Mouse (Mus musculus) intestine, embryonic 14.5 days (tissue): Measurements from ENCODE around the gene Kcnk10. TPM values are rescaled to one million over a fixed set of nuclear protein-coding genes. Genes with fewer than 3 reads are reported as not detected.

Experiments used
- ATAC-seq: fragments of 200-750 bp; cut with Nextera tagmentation; replicated peaks from 2 replicates; pipeline ENCODE4 v1.8.0; 2017; ENCODE audit warnings: low read depth, moderate number of reproducible peaks, moderate TSS enrichment, moderate library complexity; ENCODE audit not compliant: low FRiP score, low TSS enrichment
- DNase-seq: peaks from one replicate; pipeline ENCODE4 v3.0.0-alpha.2; 2018; ENCODE audit warnings: low spot score
- H3K27ac ChIP-seq: fragments of 300-500 bp; sonication (generic); 2 replicates; pipeline ENCODE4 v1.5.1; 2014; ENCODE audit warnings: low read depth, mild to moderate bottlenecking, control low read depth
- H3K27me3 ChIP-seq: fragments of 300-500 bp; sonication (generic); replicated peaks from 2 replicates; pipeline ENCODE4 v1.6.1; 2014; ENCODE audit warnings: low read length, control low read depth; ENCODE audit not compliant: control insufficient read depth, insufficient read depth
- H3K36me3 ChIP-seq: fragments of 300-500 bp; sonication (generic); 2 replicates; pipeline ENCODE4 v1.6.1; 2014; ENCODE audit warnings: low read length, control low read depth; ENCODE audit not compliant: control insufficient read depth, insufficient read depth
- H3K4me1 ChIP-seq: fragments of 300-500 bp; sonication (generic); replicated peaks from 2 replicates; pipeline ENCODE4 v1.6.1; 2014; ENCODE audit warnings: low read length, control low read depth, mixed read lengths; ENCODE audit not compliant: control insufficient read depth, insufficient read depth
- H3K4me2 ChIP-seq: fragments of 300-500 bp; sonication (generic); 2 replicates; pipeline ENCODE4 v1.6.1; 2014; ENCODE audit warnings: low read length
- H3K4me3 ChIP-seq: fragments of 300-500 bp; sonication (generic); 2 replicates; pipeline ENCODE4 v1.5.1; 2014; ENCODE audit warnings: low read depth, low read length, control low read depth, mixed read lengths
- H3K9ac ChIP-seq: fragments of 300-500 bp; sonication (generic); 2 replicates; pipeline ENCODE4 v1.6.1; 2014; ENCODE audit warnings: mild to moderate bottlenecking, low read length
- H3K9me3 ChIP-seq: fragments of 300-500 bp; sonication (generic); 2 replicates; pipeline ENCODE4 v1.6.1; 2016; ENCODE audit warnings: low read length, control low read depth; ENCODE audit not compliant: control insufficient read depth
- WGBS: fragments of 180-500 bp; shearing (Covaris S2); extraction: QIAGEN DNeasy Blood & Tissue Kit; methylation state at CpG from one replicate; pipeline ENCODE4 v1.1.7; 2014; 5-methylcytosine and 5-hydroxymethylcytosine counted together
- polyA plus RNA-seq: library from polyadenylated mRNA; unstranded; fragments of >200 nt; fragmentation: Nextera tagmentation; extraction: Ambion mirVana; gene quantifications from 2 replicates; pipeline ENCODE4 v1.2.1, GENCODE M21; 2014

Kcnk10 gene
- polyA plus RNA-seq, 1 experiment from 2014 or later: 1.5 TPM

- no peaks in the 10 kb centered on the region for H3K4me1 ChIP-seq
These were observed 133.2 kb downstream of the Kcnk10 start for GRCm38 (mm10) chr12:98444860-98445259.

DNA sequence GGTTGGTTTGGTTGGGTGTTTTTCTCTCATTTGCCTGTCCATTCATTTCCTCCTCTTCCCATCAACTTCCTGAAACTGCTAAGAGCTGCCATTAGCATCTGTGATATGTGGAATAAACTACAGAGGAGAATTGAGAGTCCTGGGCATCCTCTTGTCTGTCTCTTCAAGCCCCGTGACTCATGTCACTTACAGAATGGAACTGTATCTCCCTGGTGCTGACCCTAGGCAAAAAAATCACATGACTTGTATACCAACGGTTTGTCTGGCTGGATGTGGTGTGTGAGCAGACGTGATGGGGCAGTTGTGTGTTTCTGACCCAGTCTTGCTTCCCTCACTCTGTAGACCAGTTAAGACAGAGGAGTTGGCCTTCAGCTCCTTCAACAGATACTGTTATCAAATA, 134.4 kb downstream of the Kcnk10 start:
- no peak for ATAC-seq

More at GRCm38 (mm10) chr12:98444860-98445259, 133.2 kb downstream of the Kcnk10 start:
- H3K27me3 ChIP-seq: no peaks in the 10 kb centered on the region
- H3K4me2 ChIP-seq: no peak overlapping the region
- 91% methylated on average over 5 of the region's 5 CpGs for WGBS
- DNase-seq (no peak), ATAC-seq (no peak)
- H3K27ac ChIP-seq: no peak overlapping the region
- no peak overlapping the region for H3K9ac ChIP-seq
- H3K4me3 ChIP-seq: no peak overlapping the region
- no peaks in the 10 kb centered on the region for H3K9me3 ChIP-seq
- no peaks in the 10 kb centered on the region for H3K36me3 ChIP-seq

DNA sequence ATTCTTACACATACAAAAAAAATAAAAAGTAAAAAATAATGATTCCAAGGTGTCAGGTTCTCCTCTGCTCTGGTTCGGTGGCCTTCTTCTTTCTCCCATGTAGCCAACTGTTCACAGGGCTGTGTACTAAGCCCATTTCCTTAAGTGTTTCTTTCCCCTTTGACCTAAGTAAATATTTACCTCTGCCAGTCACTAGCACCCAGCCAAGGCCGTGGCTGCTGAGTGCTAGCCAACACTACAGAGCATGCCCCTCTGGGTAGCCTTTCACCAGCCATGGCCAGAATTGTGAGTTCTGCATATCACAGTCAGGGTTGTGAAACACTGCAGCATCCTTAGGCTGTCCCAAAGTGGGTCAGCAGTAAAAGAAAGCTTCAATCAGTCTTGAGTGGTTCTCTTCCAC, 140.0 kb downstream of the Kcnk10 start:
- no peaks in the 10 kb centered on the region for H3K4me1 ChIP-seq
- H3K9ac ChIP-seq: no peak overlapping the region
- no peak overlapping the region for H3K27ac ChIP-seq
- 14% methylated on average over 2 of the region's 2 CpGs for WGBS
- DNase-seq (no peak), ATAC-seq (no peak)
- no peaks in the 10 kb centered on the region for H3K36me3 ChIP-seq
- H3K27me3 ChIP-seq: no peaks in the 10 kb centered on the region
- no peaks in the 10 kb centered on the region for H3K9me3 ChIP-seq
- H3K4me2 ChIP-seq: no peak overlapping the region
- no peak overlapping the region for H3K4me3 ChIP-seq

More for the DNA sequence above, 134.4 kb downstream of the Kcnk10 start:
- H3K9me3 ChIP-seq: no peaks in the 10 kb centered on the region
- no peaks in the 10 kb centered on the region for H3K4me1 ChIP-seq
- H3K27ac ChIP-seq: no peak overlapping the region
- 92% methylated on average over 3 of the region's 3 CpGs for WGBS
- no peaks in the 10 kb centered on the region for H3K36me3 ChIP-seq
- no peak overlapping the region for H3K9ac ChIP-seq
- H3K4me3 ChIP-seq: no peak overlapping the region
- H3K27me3 ChIP-seq: no peaks in the 10 kb centered on the region
- no peak for DNase-seq
- no peak overlapping the region for H3K4me2 ChIP-seq

DNA sequence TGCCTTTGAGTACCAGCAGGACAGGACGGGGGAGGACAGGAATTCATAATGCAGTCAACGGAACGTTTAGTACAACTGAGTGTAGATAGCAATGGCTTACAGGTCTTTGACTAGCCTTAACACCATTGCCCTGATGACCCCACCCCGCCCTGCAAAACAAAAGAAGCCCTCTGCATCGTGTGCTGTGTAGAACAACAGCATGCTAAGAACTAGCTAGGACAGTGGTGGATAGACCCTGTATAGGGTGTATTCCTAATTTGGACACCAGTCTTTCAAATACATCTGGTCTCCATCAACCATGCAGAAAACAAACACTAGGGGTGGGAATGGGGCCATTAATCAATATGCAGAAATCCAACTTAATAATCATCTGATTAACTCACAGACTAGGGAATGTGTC, 147.4 kb downstream of the Kcnk10 start:
- no peak for ATAC-seq
- Histone ChIP-seq H3K4me2 (no peak overlapping the region), H3K4me3 (no peak overlapping the region), H3K9ac (no peak overlapping the region), H3K9me3 (no peaks in the 10 kb centered on the region), H3K27ac (no peak overlapping the region), H3K36me3 (no peaks in the 10 kb centered on the region), H3K27me3 (no peaks in the 10 kb centered on the region), H3K4me1 (no peaks in the 10 kb centered on the region)
- WGBS: 87% methylated on average over 5 of the region's 5 CpGs
- no peak for DNase-seq

- no peaks in the 10 kb centered on the region for H3K9me3 ChIP-seq
- H3K36me3 ChIP-seq: no peaks in the 10 kb centered on the region
- ATAC-seq (no peak), DNase-seq (no peak)
- no peaks in the 10 kb centered on the region for H3K27me3 ChIP-seq
- H3K4me1 ChIP-seq: no peaks in the 10 kb centered on the region
- 77% methylated on average over 7 of the region's 7 CpGs for WGBS
- H3K4me2 ChIP-seq: no peak overlapping the region
- no peak overlapping the region for H3K9ac ChIP-seq
- H3K4me3 ChIP-seq: no peak overlapping the region
- H3K27ac ChIP-seq: no peak overlapping the region
These were observed 156.8 kb downstream of the Kcnk10 start for GRCm38 (mm10) chr12:98421340-98421739.

GRCm38 (mm10) chr12:98419849-98420248, 158.3 kb downstream of the Kcnk10 start:
- no peak for ATAC-seq
- Histone ChIP-seq H3K4me1 (no peaks in the 10 kb centered on the region), H3K4me3 (no peak overlapping the region), H3K27ac (no peak overlapping the region), H3K27me3 (no peaks in the 10 kb centered on the region), H3K36me3 (no peaks in the 10 kb centered on the region), H3K9ac (no peak overlapping the region), H3K4me2 (no peak overlapping the region), H3K9me3 (no peaks in the 10 kb centered on the region)
- DNase-seq: no peak
- 75% methylated on average over 6 of the region's 6 CpGs for WGBS

DNA sequence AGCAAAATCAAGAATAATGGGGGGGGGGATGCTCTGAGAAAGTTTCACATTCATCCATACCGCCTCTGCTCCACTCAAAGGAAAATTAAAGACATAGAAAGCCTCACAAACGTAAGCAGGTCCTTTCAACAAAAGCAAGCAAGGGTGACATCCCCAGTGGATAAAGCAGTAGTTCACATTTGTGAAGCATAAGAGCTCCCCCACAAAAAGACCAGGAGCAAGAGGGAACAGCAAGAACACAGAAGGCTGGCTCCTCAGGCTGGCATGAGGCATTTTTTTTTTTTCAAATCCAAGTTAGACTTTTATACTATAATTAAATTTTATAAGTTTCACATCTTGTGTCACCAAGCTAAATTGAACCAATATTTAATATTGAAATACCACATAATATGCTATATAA, 168.5 kb downstream of the Kcnk10 start:
- no peaks in the 10 kb centered on the region for H3K27me3 ChIP-seq
- H3K9me3 ChIP-seq: no peaks in the 10 kb centered on the region
- no peaks in the 10 kb centered on the region for H3K4me1 ChIP-seq
- DNase-seq: no peak
- no peak overlapping the region for H3K27ac ChIP-seq
- no peak overlapping the region for H3K9ac ChIP-seq
- no peak for ATAC-seq
- no peaks in the 10 kb centered on the region for H3K36me3 ChIP-seq
- H3K4me2 ChIP-seq: no peak overlapping the region
- H3K4me3 ChIP-seq: no peak overlapping the region
- WGBS: 58% methylated on average over 2 of the region's 2 CpGs

DNA sequence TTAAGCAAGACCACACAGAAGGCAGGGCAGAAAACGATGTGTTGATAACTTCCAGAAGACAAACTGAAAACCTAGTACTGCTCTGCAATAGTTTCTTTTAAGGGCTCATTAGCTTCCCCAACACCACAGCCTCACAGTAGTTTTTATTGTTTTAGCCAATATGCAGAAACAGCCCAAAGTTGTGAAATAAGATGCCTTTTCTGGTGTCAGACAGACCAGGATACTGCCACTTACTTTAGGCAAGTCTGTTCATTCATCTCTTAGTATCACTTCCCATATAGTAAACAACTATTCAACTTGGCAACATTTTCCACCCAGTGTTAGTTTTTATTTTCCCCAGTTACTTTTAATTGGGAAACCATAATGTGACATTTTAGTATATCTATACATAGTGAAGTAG, 171.5 kb downstream of the Kcnk10 start:
- Histone ChIP-seq H3K27ac (no peak overlapping the region), H3K4me3 (no peak overlapping the region), H3K4me2 (no peak overlapping the region), H3K9me3 (no peaks in the 10 kb centered on the region), H3K27me3 (no peaks in the 10 kb centered on the region), H3K4me1 (no peaks in the 10 kb centered on the region), H3K9ac (no peak overlapping the region), H3K36me3 (no peaks in the 10 kb centered on the region)
- ATAC-seq (no peak), DNase-seq (no peak)
- WGBS: 47% methylated on average over 1 of the region's 1 CpGs

- ATAC-seq: no peak
- no peaks in the 10 kb centered on the region for H3K27me3 ChIP-seq
- H3K9me3 ChIP-seq: no peaks in the 10 kb centered on the region
- no peaks in the 10 kb centered on the region for H3K36me3 ChIP-seq
- H3K9ac ChIP-seq: no peak overlapping the region
- H3K4me3 ChIP-seq: no peak overlapping the region
- no peaks in the 10 kb centered on the region for H3K4me1 ChIP-seq
- no peak overlapping the region for H3K27ac ChIP-seq
- no peak overlapping the region for H3K4me2 ChIP-seq
- WGBS: 35% methylated on average over 4 of the region's 4 CpGs
- no peak for DNase-seq
These were observed 172.0 kb downstream of the Kcnk10 start for GRCm38 (mm10) chr12:98406076-98406475.
